Comparison of ENCODE assay signal across 10 mouse cellular contexts in the genomic region with DNA sequence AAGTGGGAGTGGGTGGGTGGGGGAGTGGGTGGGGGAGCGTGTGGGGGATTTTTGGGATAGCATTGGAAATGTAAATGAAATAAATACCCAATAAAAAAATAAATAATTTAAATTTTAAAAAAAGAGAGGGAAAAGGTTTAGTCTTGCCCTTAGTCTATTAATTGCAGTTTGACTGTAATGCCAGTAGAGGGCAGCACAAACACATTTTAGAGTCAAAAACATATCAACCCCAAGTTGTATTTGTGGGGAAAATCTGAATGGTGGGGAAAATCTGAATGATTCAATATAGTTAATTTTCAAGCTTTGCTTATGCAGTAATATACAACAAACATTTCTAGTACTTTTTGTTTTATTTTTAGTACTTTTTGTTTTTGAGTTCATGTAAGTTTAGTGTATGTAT. TPM values are rescaled to one million over a fixed set of nuclear protein-coding genes. Genes with fewer than 3 reads are reported as not detected.
DNase-seq lines count a peak whose midpoint lies in the region; ATAC-seq and TF ChIP-seq lines count a peak whose summit lies in the region.
"Had no signal": no experiment of that assay in that cellular context is flagged by ENCODE, and none has a peak within 500 bp of the region (broad histone marks: within the 10 kb centered on the region; RNA-seq: fewer than 3 reads in every experiment).

No protein-coding gene starts in this region.

- no peaks in the 10 kb centered on the region for H3K36me3 ChIP-seq in heart, adult 2 months (ENCODE audit: control insufficient read depth, insufficient read depth, low read length)
- no peaks in the 10 kb centered on the region for H3K36me3 ChIP-seq in heart, embryonic 11.5 days (ENCODE audit: control insufficient read depth, insufficient read depth, low read length)

- no peak overlapping the region for H3K9ac ChIP-seq in heart, adult 2 months (ENCODE audit: low read depth, low read length)
- H3K9ac ChIP-seq in heart, embryonic 11.5 days (ENCODE audit: low read depth, low read length): no peak overlapping the region

- peaks cover 2% of the 10 kb centered on the region for H3K4me1 ChIP-seq in heart, adult 2 months (ENCODE audit: control insufficient read depth, insufficient read depth, low read length)
- 0 out of 2 replicates have a peak, but pooled peaks cover 4% of the 10 kb centered on the region for H3K4me1 ChIP-seq in heart, embryonic 11.5 days (ENCODE audit: control insufficient read depth, insufficient read depth, low read length)

- no peak for TF ChIP-seq EP300 in heart, adult 2 months (IDR thresholded peaks at IDR 0.05; ENCODE audit: insufficient read depth, low read depth, low read length)

- no peaks in the 10 kb centered on the region for H3K79me2 ChIP-seq in heart, adult 2 months (replicated peaks; ENCODE audit: control insufficient read depth, insufficient read depth, low read length)

- no peak for ATAC-seq in heart, embryonic 11.5 days (replicated peaks; ENCODE audit: insufficient number of reproducible peaks, low FRiP score, low TSS enrichment)
- ATAC-seq in neutrophil, adult 5-6 weeks (ENCODE audit: extremely low read depth, insufficient number of reproducible peaks, low FRiP score, poor library complexity, severe bottlenecking): 0 out of 2 replicates have a peak, but pooled peaks have one; percentile 27
- ATAC-seq in erythroblast, adult 5-6 weeks (replicated peaks; ENCODE audit: low FRiP score, poor library complexity, severe bottlenecking): no peak

- H3K27ac ChIP-seq in heart, adult 2 months: no peak overlapping the region
- H3K27ac ChIP-seq in heart, embryonic 11.5 days (ENCODE audit: low read depth, low read length): no peak overlapping the region

- no peak overlapping the region for H3K4me3 ChIP-seq in heart, adult 2 months
- no peak overlapping the region for H3K4me3 ChIP-seq in heart, embryonic 11.5 days (ENCODE audit: low read depth, low read length)

- no peaks in the 10 kb centered on the region for H3K9me3 ChIP-seq in heart, embryonic 11.5 days (replicated peaks; ENCODE audit: control insufficient read depth, low read length)

- TF ChIP-seq CTCF in heart, adult 2 months (IDR thresholded peaks at IDR 0.05): peak; percentile 77

- 0% methylated on average over 1 of the region's 1 CpGs for WGBS in heart, adult 2 months
- WGBS in heart, embryonic 11.5 days (ENCODE audit: insufficient replicate concordance): 0% methylated on average over 1 of the region's 1 CpGs

- no peak for DNase-seq in heart, adult 2 months
- DNase-seq in lung, postnatal 10 days: peak; percentile 25
- no peak for DNase-seq in lung, adult 18-20 months
- DNase-seq in T-cell, adult 2 months (ENCODE audit: low spot score): peak; percentile 11
- no peak for DNase-seq in thymus, adult 18-20 months
- DNase-seq: layer of hippocampus, postnatal 36 days had no signal

- H3K27me3 ChIP-seq in heart, adult 2 months (ENCODE audit: control insufficient read depth, insufficient read depth, low read length): peaks cover 2% of the 10 kb centered on the region; the same call in 1 of the 2 replicates
- peaks cover 18% of the 10 kb centered on the region for H3K27me3 ChIP-seq in heart, embryonic 11.5 days (ENCODE audit: control insufficient read depth, insufficient read depth, low read length)

- TF ChIP-seq POLR2A in heart, adult 2 months (IDR thresholded peaks at IDR 0.05; ENCODE audit: insufficient read depth, low read depth, low read length): no peak

- H3K4me2 ChIP-seq in heart, embryonic 11.5 days: no peak overlapping the region

- intact Hi-C loops in heart, adult 2 months (cut with DNase I): no loop called here

RNA-seq across cellular contexts. Expression of a gene that starts 3.3 kb away (rescaled TPM):
- under 1 TPM in 1 of 2 experiments, not detected in 1; 0.37 TPM for total RNA-seq in heart, adult 2 months (2021)
- not detected in 2 replicates for polyA plus RNA-seq in heart, adult 2 months (2012; rRNA removed)
- polyA plus RNA-seq in heart, embryonic 11.5 days (2014; fragmentation: Nextera tagmentation; extraction: Ambion mirVana): 0.29 and 0.49 TPM in 2 replicates
- total RNA-seq in neutrophil, adult 5-6 weeks (2017): not detected in 2 replicates
- total RNA-seq in erythroblast, adult 5-6 weeks (2015; ENCODE audit: low replicate concordance): not detected in 2 replicates
- total RNA-seq in erythroblast, adult 5-6 weeks (2017; ENCODE audit: low replicate concordance): not detected in 2 replicates
- polyA plus RNA-seq: spleen, adult 2 months had no signal

RNA-seq across cellular contexts. Expression of a gene that starts 21.9 kb away (rescaled TPM):
- under 1 TPM; 0.37 to 0.61 TPM for total RNA-seq in heart, adult 2 months (2021)
- polyA plus RNA-seq in heart, adult 2 months (2012; rRNA removed): not detected in 2 replicates
- polyA plus RNA-seq in heart, embryonic 11.5 days (2014; fragmentation: Nextera tagmentation; extraction: Ambion mirVana): 41.2 and 42.8 TPM in 2 replicates
- 24.7 and 25.2 TPM in 2 replicates for total RNA-seq in neutrophil, adult 5-6 weeks (2017)
- total RNA-seq in erythroblast, adult 5-6 weeks (2015; ENCODE audit: low replicate concordance): 29.5 and 32.9 TPM in 2 replicates
- 39.2 and 56.2 TPM in 2 replicates for total RNA-seq in erythroblast, adult 5-6 weeks (2017; ENCODE audit: low replicate concordance)

Comparison
In these comparisons a context has a peak if more than half of its experiments do, and no peak if none do; other contexts are left out.
1. DNase-seq: peak in lung, postnatal 10 days (single experiment) and T-cell, adult 2 months (single experiment); none in heart, adult 2 months (0 of 2), lung, adult 18-20 months (0 of 2) and thymus, adult 18-20 months (0 of 2).
2. RNA of a gene that starts 21.9 kb away (total RNA-seq): 29.5 to 56.2 TPM in erythroblast, adult 5-6 weeks and 24.7 to 25.2 TPM in neutrophil, adult 5-6 weeks; 0.37 to 0.61 TPM in heart, adult 2 months; every median in the first group is over 10 times any median in the second.